Mouse (Mus musculus) thymus, adult 2 months (tissue): ENCODE data around the gene Rcan2.

Source experiments
- CTCF ChIP-seq: fragments of 200-500 bp; IDR thresholded peaks from 2 replicates; pipeline ENCODE4 v1.5.1; 2012; ENCODE audit warnings: mild to moderate bottlenecking, control low read depth, low read length, moderate library complexity, borderline replicate concordance; ENCODE audit not compliant: control insufficient read depth, poor library complexity, insufficient read depth; ENCODE audit errors: extremely low read depth
- POLR2A ChIP-seq: fragments of 200-500 bp; IDR thresholded peaks from 2 replicates; pipeline ENCODE4 v1.6.1; 2012; ENCODE audit warnings: mild to moderate bottlenecking, low read length, control low read depth, moderate library complexity; ENCODE audit not compliant: control insufficient read depth, poor library complexity, insufficient read depth; ENCODE audit errors: extremely low read depth

- TF ChIP-seq CTCF: no peak
- TF ChIP-seq POLR2A: no peak
Measured at GRCm38 (mm10) chr17:43997514-43997913, 196.4 kb downstream of the Rcan2 start.
